Mouse (Mus musculus) testis, adult 2 months (tissue): ENCODE measurements around the gene Mc3r. TPM values are rescaled to one million over a fixed set of nuclear protein-coding genes. Genes with fewer than 3 reads are reported as not detected.

Experiments
- H3K27ac ChIP-seq: fragments of 200-500 bp; 2 replicates; pipeline ENCODE4 v1.5.1; 2012; ENCODE audit warnings: low read depth, low read length; ENCODE audit not compliant: control insufficient read depth, insufficient read depth
- H3K27me3 ChIP-seq: fragments of 200-500 bp; 2 replicates; pipeline ENCODE4 v1.6.1; 2012; ENCODE audit warnings: mild to moderate bottlenecking, low read length, moderate library complexity; ENCODE audit not compliant: control insufficient read depth, insufficient read depth
- H3K36me3 ChIP-seq: fragments of 200-500 bp; 2 replicates; pipeline ENCODE4 v1.6.1; 2012; ENCODE audit warnings: mild to moderate bottlenecking, low read length; ENCODE audit not compliant: control insufficient read depth, insufficient read depth
- H3K4me1 ChIP-seq: fragments of 200-500 bp; 2 replicates; pipeline ENCODE4 v1.6.1; 2012; ENCODE audit warnings: low read length; ENCODE audit not compliant: control insufficient read depth, insufficient read depth
- H3K4me3 ChIP-seq: fragments of 200-500 bp; 2 replicates; pipeline ENCODE4 v1.5.1; 2012; ENCODE audit warnings: low read depth, mild to moderate bottlenecking, low read length, moderate library complexity, mixed read lengths; ENCODE audit not compliant: control insufficient read depth
- CTCF ChIP-seq: fragments of 200-500 bp; IDR thresholded peaks from 2 replicates; pipeline ENCODE4 v1.5.1; 2012; ENCODE audit warnings: low read depth, mild to moderate bottlenecking, inconsistent platforms, low read length, moderate library complexity; ENCODE audit not compliant: control insufficient read depth, insufficient read depth, insufficient replicate concordance
- POLR2A ChIP-seq: fragments of 200-500 bp; IDR thresholded peaks from 2 replicates; pipeline ENCODE4 v1.6.1; 2012; ENCODE audit warnings: low read depth, mild to moderate bottlenecking, inconsistent platforms, low read length, moderate library complexity; ENCODE audit not compliant: control insufficient read depth
- polyA plus RNA-seq: library from polyadenylated mRNA; depleted of rRNA; stranded (reverse); fragments of >200 nt; gene quantifications from 2 replicates; pipeline ENCODE4 v1.2.3, GENCODE M21; 2012

The Mc3r gene
- polyA plus RNA-seq, 1 experiment, result not detected

GRCm38 (mm10) chr2:172270974-172271697 lies 22.8 kb downstream of the Mc3r start:
- Histone ChIP-seq H3K4me1 (no peaks in the 10 kb centered on the region), H3K27ac (no peak overlapping the region), H3K36me3 (no peaks in the 10 kb centered on the region), H3K27me3 (no peaks in the 10 kb centered on the region), H3K4me3 (no peak overlapping the region)
- TF ChIP-seq CTCF (no peak), POLR2A (no peak)

GRCm38 (mm10) chr2:172274662-172275061 lies 26.4 kb downstream of the Mc3r start:
- TF ChIP-seq POLR2A (no peak), CTCF (no peak)
- no peak overlapping the region for H3K4me3 ChIP-seq
- H3K27ac ChIP-seq, result no peak overlapping the region
- H3K27me3 ChIP-seq, result no peaks in the 10 kb centered on the region
- H3K4me1 ChIP-seq, result no peaks in the 10 kb centered on the region
- no peaks in the 10 kb centered on the region for H3K36me3 ChIP-seq

- no peak for TF ChIP-seq CTCF
- TF ChIP-seq POLR2A, result no peak
- Histone ChIP-seq H3K27me3 (no peaks in the 10 kb centered on the region), H3K4me1 (no peaks in the 10 kb centered on the region), H3K27ac (no peak overlapping the region), H3K36me3 (no peaks in the 10 kb centered on the region), H3K4me3 (no peak overlapping the region)
Observed at GRCm38 (mm10) chr2:172276155-172276554, 27.9 kb downstream of the Mc3r start.

- Histone ChIP-seq H3K27me3 (no peaks in the 10 kb centered on the region), H3K4me1 (peaks cover 2% of the 10 kb centered on the region; the same call in 1 of the 2 replicates), H3K4me3 (no peak overlapping the region), H3K36me3 (no peaks in the 10 kb centered on the region), H3K27ac (no peak overlapping the region)
- TF ChIP-seq POLR2A (no peak), CTCF (no peak)
Observed at GRCm38 (mm10) chr2:172278979-172279378, 30.7 kb downstream of the Mc3r start.

GRCm38 (mm10) chr2:172282071-172282710 lies 33.9 kb downstream of the Mc3r start:
- no peak overlapping the region for H3K27ac ChIP-seq
- TF ChIP-seq CTCF (no peak), POLR2A (no peak)
- peaks cover 2% of the 10 kb centered on the region; the same call in 1 of the 2 replicates for H3K4me1 ChIP-seq
- no peaks in the 10 kb centered on the region for H3K36me3 ChIP-seq
- H3K4me3 ChIP-seq, result no peak overlapping the region
- H3K27me3 ChIP-seq, result no peaks in the 10 kb centered on the region

- TF ChIP-seq CTCF (no peak), POLR2A (no peak)
- Histone ChIP-seq H3K36me3 (no peaks in the 10 kb centered on the region), H3K27me3 (no peaks in the 10 kb centered on the region), H3K4me3 (no peak overlapping the region), H3K4me1 (no peaks in the 10 kb centered on the region), H3K27ac (no peak overlapping the region)
Observed at GRCm38 (mm10) chr2:172287715-172288114, 39.4 kb downstream of the Mc3r start.

- Histone ChIP-seq H3K4me3 (no peak overlapping the region), H3K27ac (no peak overlapping the region)
Observed at GRCm38 (mm10) chr2:172288965-172289364, 40.7 kb downstream of the Mc3r start.

GRCm38 (mm10) chr2:172289632-172290031 lies 41.3 kb downstream of the Mc3r start:
- H3K27ac ChIP-seq, result no peak overlapping the region
- H3K4me1 ChIP-seq, result no peaks in the 10 kb centered on the region
- TF ChIP-seq POLR2A, result no peak
- no peak for TF ChIP-seq CTCF
- H3K27me3 ChIP-seq, result no peaks in the 10 kb centered on the region
- no peaks in the 10 kb centered on the region for H3K36me3 ChIP-seq
- no peak overlapping the region for H3K4me3 ChIP-seq

More at GRCm38 (mm10) chr2:172288965-172289364, 40.7 kb downstream of the Mc3r start:
- no peaks in the 10 kb centered on the region for H3K4me1 ChIP-seq
- H3K27me3 ChIP-seq, result no peaks in the 10 kb centered on the region
- no peak for TF ChIP-seq CTCF
- TF ChIP-seq POLR2A, result no peak
- no peaks in the 10 kb centered on the region for H3K36me3 ChIP-seq
